Mouse (Mus musculus) lung, adult 2 months (tissue): ENCODE data around the gene Vdac2. TPM values are rescaled to one million over a fixed set of nuclear protein-coding genes. Genes with fewer than 3 reads are reported as not detected.

Source experiments
- DNase-seq: peaks from one replicate; pipeline ENCODE4 v3.0.0; 2022
- H3K4me1 ChIP-seq: fragments of 200-500 bp; 2 replicates; pipeline ENCODE4 v1.6.1; 2011; ENCODE audit warnings: low read length; ENCODE audit not compliant: control insufficient read depth, insufficient read depth
- H3K4me3 ChIP-seq: fragments of 200-500 bp; replicated peaks from 2 replicates; pipeline ENCODE3; 2011; ENCODE audit warnings: low read depth, mild to moderate bottlenecking, control low read depth, low read length; ENCODE audit errors: extremely low read depth
- CTCF ChIP-seq: fragments of 200-500 bp; IDR thresholded peaks from 2 replicates; pipeline ENCODE4 v1.5.1; 2011; ENCODE audit warnings: mild to moderate bottlenecking, low read length, control low read depth; ENCODE audit not compliant: insufficient read depth
- POLR2A ChIP-seq: fragments of 200-500 bp; IDR thresholded peaks from 2 replicates; pipeline ENCODE4 v1.6.1; 2011; ENCODE audit warnings: low read depth, mild to moderate bottlenecking, control low read depth, low read length, borderline replicate concordance; ENCODE audit errors: extremely low read depth
- WGBS: fragments of 180-500 bp; shearing (Covaris S2); methylation state at CpG from one replicate; pipeline ENCODE4 v1.1.7; 2018; 5-methylcytosine and 5-hydroxymethylcytosine counted together
- polyA plus RNA-seq: library from polyadenylated mRNA; depleted of rRNA; stranded (reverse); fragments of >200 nt; gene quantifications from 2 replicates; pipeline ENCODE4 v1.2.3, GENCODE M21; 2012

Gene Vdac2
- polyA plus RNA-seq, 1 experiment = 95.7 TPM

DNA sequence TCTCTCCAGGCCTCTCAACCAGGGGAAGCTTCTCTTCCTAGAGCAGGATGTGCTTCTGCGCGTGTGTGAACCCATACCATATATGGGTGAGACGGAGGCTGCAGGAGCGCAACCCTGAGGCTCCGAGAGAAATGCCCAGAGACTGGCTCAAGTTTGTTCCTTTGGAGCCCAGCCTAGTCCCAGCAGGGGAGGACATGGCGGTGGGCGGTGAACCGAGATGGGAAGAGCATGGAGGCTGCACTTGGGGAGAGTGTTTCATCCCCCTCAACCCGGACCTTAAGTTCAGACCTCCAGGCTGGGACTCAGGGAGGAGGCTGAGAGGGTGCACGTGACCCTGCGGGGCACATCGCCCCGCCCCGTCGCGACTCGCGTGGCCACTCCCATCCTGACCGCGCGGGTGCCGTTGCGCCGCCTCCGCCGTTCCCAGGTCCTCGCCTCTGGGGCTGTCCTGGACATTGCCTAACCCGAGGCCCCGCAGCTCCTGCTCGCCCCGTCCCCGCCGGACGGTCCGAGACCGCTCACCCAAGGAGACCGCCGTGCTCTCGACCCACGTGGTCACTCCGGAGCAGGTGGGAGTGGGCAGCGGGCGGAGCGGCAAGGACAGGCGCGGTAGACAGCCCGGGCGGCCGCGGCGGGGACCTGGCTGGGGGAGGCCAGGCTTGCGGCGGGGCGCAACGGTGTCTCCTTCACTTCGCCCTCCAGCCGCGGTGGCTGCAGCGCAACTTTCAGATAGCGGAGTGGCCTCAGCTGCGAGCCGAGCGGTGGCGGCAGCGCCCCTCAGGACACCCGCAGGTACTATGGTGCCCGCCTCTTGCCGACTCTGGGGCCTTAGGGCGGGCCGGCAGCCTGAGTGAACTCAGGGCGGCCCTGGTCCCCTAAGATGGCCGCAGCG is 6.1 kb downstream of the Vdac2 start:
- under 1% methylated on average over 71 of the region's 73 CpGs for WGBS
- TF ChIP-seq CTCF (no peak), POLR2A (peak; percentile 93; the same call in 1 of the 2 replicates)
- H3K4me3 ChIP-seq = peak overlapping the region; percentile 100
- peak; percentile 98 for DNase-seq
- peaks cover 12% of the 10 kb centered on the region for H3K4me1 ChIP-seq

GRCm38 (mm10) chr14:21831830-21832403 is 6.9 kb downstream of the Vdac2 start:
- peak; percentile 32 for DNase-seq
- Histone ChIP-seq H3K4me3 (peak overlapping the region; percentile 100), H3K4me1 (peaks cover 12% of the 10 kb centered on the region)
- under 1% methylated on average over 28 of the region's 28 CpGs for WGBS
- TF ChIP-seq CTCF (no peak), POLR2A (no peak)

- Histone ChIP-seq H3K4me1 (no peaks in the 10 kb centered on the region; the same call in 1 of the 2 replicates), H3K4me3 (no peak overlapping the region)
- TF ChIP-seq POLR2A (no peak), CTCF (no peak)
- WGBS = 58% methylated on average over 8 of the region's 8 CpGs
- DNase-seq = no peak
Observed at GRCm38 (mm10) chr14:21838336-21839017, 13.4 kb downstream of the Vdac2 start.

GRCm38 (mm10) chr14:21841819-21842592 is 17.0 kb downstream of the Vdac2 start:
- DNase-seq = no peak
- H3K4me1 ChIP-seq = no peaks in the 10 kb centered on the region; the same call in 1 of the 2 replicates
- 75% methylated on average over 5 of the region's 5 CpGs for WGBS
- TF ChIP-seq POLR2A (no peak), CTCF (no peak)
- H3K4me3 ChIP-seq = no peak overlapping the region

GRCm38 (mm10) chr14:21843263-21843662 is 18.2 kb downstream of the Vdac2 start:
- Histone ChIP-seq H3K4me1 (peaks cover 6% of the 10 kb centered on the region), H3K4me3 (no peak overlapping the region)
- no peak for TF ChIP-seq CTCF
- TF ChIP-seq POLR2A = no peak
- 50% methylated on average over 6 of the region's 6 CpGs for WGBS
- no peak for DNase-seq

GRCm38 (mm10) chr14:21846827-21847380 is 21.9 kb downstream of the Vdac2 start:
- Histone ChIP-seq H3K4me3 (no peak overlapping the region), H3K4me1 (peaks cover 7% of the 10 kb centered on the region)
- DNase-seq = no peak
- WGBS = 37% methylated on average over 10 of the region's 10 CpGs
- TF ChIP-seq POLR2A (no peak), CTCF (no peak)

GRCm38 (mm10) chr14:21847381-21848165 is 22.5 kb downstream of the Vdac2 start:
- peaks cover 8% of the 10 kb centered on the region for H3K4me1 ChIP-seq
- under 1% methylated on average over 50 of the region's 50 CpGs for WGBS
- TF ChIP-seq CTCF (no peak), POLR2A (no peak)
- H3K4me3 ChIP-seq = peak overlapping the region; percentile 49
- peak; percentile 42 for DNase-seq

- TF ChIP-seq POLR2A (peak; percentile 37; the same call in 1 of the 2 replicates), CTCF (peak; percentile 100)
- peak; percentile 98 for DNase-seq
- whole genome bisulfite sequencing = under 1% methylated on average over 51 of the region's 51 CpGs
- peak within 1 kb of the TSS; percentile 69 for H3K4me3 ChIP-seq
- peaks cover 12% of the 10 kb centered on the region for H3K4me1 ChIP-seq
Observed at GRCm38 (mm10) chr14:21848166-21849154, 23.4 kb downstream of the Vdac2 start, which contains the start of gene Comtd1. Gene Comtd1 (minus strand): TSS chr14:21848977.
